Mouse (Mus musculus) lung, embryonic 16.5 days (tissue): ENCODE results near the gene Mfap3l. TPM values are rescaled to one million over a fixed set of nuclear protein-coding genes. Genes with fewer than 3 reads are reported as not detected.

Source experiments
- polyA plus RNA-seq: library from polyadenylated mRNA; unstranded; fragments of >200 nt; fragmentation: Nextera tagmentation; extraction: Ambion mirVana; gene quantifications from 2 replicates; pipeline ENCODE4 v1.2.1, GENCODE M21; 2015

The Mfap3l gene
- polyA plus RNA-seq, 1 experiment from 2014 or later = 5.0 TPM

Other genes with a start within 250 kb of the Mfap3l start
- not detected in 2 replicates for gene Gm10283, start 129.6 kb upstream of the Mfap3l start, polyA plus RNA-seq
- 0.46 and 0.64 TPM in 2 replicates for gene Aadat, start 126.9 kb upstream of the Mfap3l start, polyA plus RNA-seq